In genomic region chr6:87328265-87329173, GRCm38 (mm10) we compare ENCODE assay signal across 13 mouse cellular contexts. TPM values are rescaled to one million over a fixed set of nuclear protein-coding genes. Genes with fewer than 3 reads are reported as not detected.
DNase-seq lines count a peak whose midpoint lies in the region; TF ChIP-seq lines count a peak whose summit lies in the region.
"Had no signal": no experiment of that assay in that cellular context is flagged by ENCODE, and none has a peak within 500 bp of the region (broad histone marks: within the 10 kb centered on the region; RNA-seq: fewer than 3 reads in every experiment).

No protein-coding gene starts in this region.

- no peak for TF ChIP-seq POLR2A in bone marrow macrophage, adult 2 months (IDR thresholded peaks at IDR 0.05; ENCODE audit: borderline replicate concordance, low read depth, low read length)

- peak overlapping the region; percentile 36; the same call in 1 of the 2 replicates for H3K27ac ChIP-seq in bone marrow macrophage, adult 2 months (ENCODE audit: insufficient read depth, low read depth, low read length)
- H3K27ac ChIP-seq: liver, embryonic 12.5 days; stomach, postnatal 0 days had no signal

- TF ChIP-seq CTCF in bone marrow macrophage, adult 2 months (IDR thresholded peaks at IDR 0.05; ENCODE audit: low read depth, low read length), result no peak

- peak; percentile 19 to 34 for DNase-seq in frontal cortex, postnatal 36 days (ENCODE audit: low spot score in 2 of 2)
- DNase-seq in frontal cortex, postnatal 10 days (ENCODE audit: low spot score in 2 of 2), result no peak
- DNase-seq in left cerebral cortex, postnatal 4 days, result peak; percentile 27
- DNase-seq in left cerebral cortex, adult 8-10 months (ENCODE audit: low spot score in 2 of 2), result no peak
- DNase-seq in kidney, postnatal 10 days, result peak; percentile 41
- no peak for DNase-seq in cerebellum, postnatal 36 days
- no peak for DNase-seq in layer of hippocampus, postnatal 36 days

- H3K4me3 ChIP-seq in bone marrow macrophage, adult 2 months (ENCODE audit: insufficient read depth, low read length), result no peak overlapping the region
- H3K4me3 ChIP-seq: liver, embryonic 12.5 days had no signal

- intact Hi-C loops in left cerebral cortex, postnatal 4 days (cut with DNase I), result no loop called here

- H3K4me1 ChIP-seq in bone marrow macrophage, adult 2 months (ENCODE audit: control insufficient read depth, insufficient read depth, low read length), result peaks cover 11% of the 10 kb centered on the region

RNA-seq across cellular contexts. Expression of gene Antxr1, which starts 7.1 kb away (rescaled TPM):
- 10 to 100 TPM; 20.9 to 28.4 TPM for total RNA-seq in left cerebral cortex, postnatal 4 days (2021)
- total RNA-seq in left cerebral cortex, adult 8-10 months (2022), result 10 to 100 TPM; 15.7 to 18.7 (median 16.2) TPM
- polyA plus RNA-seq in bone marrow macrophage, adult 2 months (2012; ENCODE audit: insufficient read depth, insufficient read length, missing spikeins), result 0.63 and 1.5 TPM in 2 replicates
- total RNA-seq in layer of hippocampus, postnatal 36 days (2021), result 10 to 100 TPM in 1 of 2 experiments, 1 to 10 TPM in 1; 9.0 to 10.2 TPM
- total RNA-seq: monocyte, adult 5-6 weeks had no signal

RNA-seq across cellular contexts. Expression of gene Gkn1, which starts 22.2 kb away (rescaled TPM):
- total RNA-seq in left cerebral cortex, postnatal 4 days (2021), result not detected
- total RNA-seq in left cerebral cortex, adult 8-10 months (2022), result under 1 TPM in 1 of 4 experiments, not detected in 3; 0.30 TPM
- not detected in 2 replicates for polyA plus RNA-seq in bone marrow macrophage, adult 2 months (2012; ENCODE audit: insufficient read depth, insufficient read length, missing spikeins)
- not detected for total RNA-seq in layer of hippocampus, postnatal 36 days (2021)
- total RNA-seq: gastrocnemius, adult 18-20 months; layer of hippocampus, adult 18-20 months; monocyte, adult 5-6 weeks had no signal
- polyA plus RNA-seq: liver, embryonic 12.5 days had no signal

RNA-seq across cellular contexts. Expression of gene Gkn2, which starts 44.6 kb away (rescaled TPM):
- not detected for total RNA-seq in left cerebral cortex, postnatal 4 days (2021)
- not detected for total RNA-seq in left cerebral cortex, adult 8-10 months (2022)
- not detected in 2 replicates for polyA plus RNA-seq in bone marrow macrophage, adult 2 months (2012; ENCODE audit: insufficient read depth, insufficient read length, missing spikeins)
- not detected for total RNA-seq in layer of hippocampus, postnatal 36 days (2021)
- total RNA-seq: gastrocnemius, adult 18-20 months; layer of hippocampus, adult 18-20 months; monocyte, adult 5-6 weeks had no signal
- polyA plus RNA-seq: liver, embryonic 12.5 days had no signal

Comparison
In these comparisons a context has a peak if more than half of its experiments do, and no peak if none do; other contexts are left out.
1. DNase-seq: peak in frontal cortex, postnatal 36 days (2 of 2), left cerebral cortex, postnatal 4 days (single experiment) and kidney, postnatal 10 days (single experiment); none in frontal cortex, postnatal 10 days (0 of 2), left cerebral cortex, adult 8-10 months (0 of 2), cerebellum, postnatal 36 days (0 of 2) and layer of hippocampus, postnatal 36 days (0 of 2).